25 mouse cellular contexts compared by ENCODE assay signal in genomic region chr11:61647110-61647910, GRCm38 (mm10). TPM values are rescaled to one million over a fixed set of nuclear protein-coding genes. Genes with fewer than 3 reads are reported as not detected.
DNase-seq lines count a peak whose midpoint lies in the region; ATAC-seq and TF ChIP-seq lines count a peak whose summit lies in the region.
"Had no signal": no experiment of that assay in that cellular context is flagged by ENCODE, and none has a peak within 500 bp of the region (broad histone marks: within the 10 kb centered on the region; RNA-seq: fewer than 3 reads in every experiment).

No protein-coding gene starts in this region.

- ATAC-seq in inflammation-experienced regulatory T-cells, adult 6 months, result peak; percentile 64
- ATAC-seq: forebrain, embryonic 14.5 days; intestine, postnatal 0 days; liver, postnatal 0 days; midbrain, embryonic 15.5 days had no signal

- TF ChIP-seq RAD21 in CH12.LX (IDR thresholded peaks at IDR 0.05; ENCODE audit: low read depth, low read length), result no peak; the same call in 1 of the 2 replicates

- peaks cover 3% of the 10 kb centered on the region for H3K79me2 ChIP-seq in CH12.LX (replicated peaks; ENCODE audit: control insufficient read depth, extremely low read depth, insufficient read depth, poor library complexity, severe bottlenecking)

- intact Hi-C loops in left cerebral cortex, postnatal 4 days (cut with DNase I), result no loop called here

- no peaks in the 10 kb centered on the region for H3K27me3 ChIP-seq in CH12.LX (replicated peaks)
- H3K27me3 ChIP-seq: hindbrain, embryonic 15.5 days; limb, embryonic 15.5 days; midbrain, embryonic 15.5 days had no signal

- dilution Hi-C loops in CH12.LX (cut with MboI; ENCODE audit: extremely low pct_ligation_motif_present, extremely low pct_unique_long_range_greater_than_20kb, low sequenced_read_pairs), result no loop called here

- no peak for TF ChIP-seq CTCF in CH12.LX (conservative IDR thresholded peaks at IDR 0.05 in 1 of 2, IDR thresholded peaks at IDR 0.05 in 1 of 2; ENCODE audit: low read depth in 2 of 2, low read length in 2 of 2)

- H3K27ac ChIP-seq in CH12.LX (ENCODE audit: insufficient read depth, low read depth), result peak overlapping the region; percentile 100
- H3K27ac ChIP-seq: heart, adult 2 months; hindbrain, embryonic 15.5 days; kidney, postnatal 0 days; limb, embryonic 15.5 days; midbrain, embryonic 15.5 days had no signal

- H3K4me1 ChIP-seq in CH12.LX (ENCODE audit: control insufficient read depth in 1 of 2, insufficient read depth in 2 of 2), result peaks cover 53 to 92% of the 10 kb centered on the region in 2 experiments
- H3K4me1 ChIP-seq: hindbrain, embryonic 15.5 days; midbrain, embryonic 15.5 days had no signal

- H3K4me2 ChIP-seq in CH12.LX (ENCODE audit: insufficient read depth, low read depth, poor library complexity, severe bottlenecking), result peak overlapping the region; percentile 52
- H3K4me2 ChIP-seq: hindbrain, embryonic 15.5 days; limb, embryonic 15.5 days; midbrain, embryonic 15.5 days had no signal

- peak; percentile 98 for TF ChIP-seq EP300 in CH12.LX (IDR thresholded peaks at IDR 0.05; ENCODE audit: low read length)

- peak overlapping the region in 1 of 3 experiments; percentile 9 for H3K4me3 ChIP-seq in CH12.LX (replicated peaks in 1 of 3; ENCODE audit: low read depth in 2 of 3, low read length in 2 of 3, poor library complexity in 1 of 3)
- H3K4me3 ChIP-seq: heart, adult 2 months; hindbrain, embryonic 15.5 days; limb, embryonic 15.5 days; megakaryocyte, embryonic 14.5 days; midbrain, embryonic 15.5 days; myocyte had no signal

- no peaks in the 10 kb centered on the region for H3K9me3 ChIP-seq in CH12.LX (replicated peaks; ENCODE audit: low read length)
- H3K9me3 ChIP-seq: hindbrain, embryonic 15.5 days; limb, embryonic 15.5 days; megakaryocyte, embryonic 14.5 days; midbrain, embryonic 15.5 days had no signal

- in situ Hi-C loops in CH12.LX (cut with MboI; ENCODE audit: low pct_ligation_motif_present, low pct_unique_long_range_greater_than_20kb, low sequenced_read_pairs), result no loop called here

- TF ChIP-seq POLR2A in CH12.LX (IDR thresholded peaks at IDR 0.05; ENCODE audit: low read depth, low read length), result peak; percentile 63

- DNase-seq in spleen, postnatal 36 days (ENCODE audit: low spot score in 2 of 2), result peak; percentile 79 to 86
- no peak for DNase-seq in spleen, adult 12 weeks (ENCODE audit: low spot score)
- peak; percentile 99 for DNase-seq in CH12.LX (ENCODE audit: extremely low read depth)
- DNase-seq in left cerebral cortex, postnatal 4 days, result no peak
- no peak for DNase-seq in adrenal gland, adult (ENCODE audit: inconsistent age in 2 of 2, low spot score in 1 of 2)
- DNase-seq in embryo, embryonic 9.5 days (ENCODE audit: extremely low spot score), result no peak
- DNase-seq: cerebellum, adult 8-10 months; gastrocnemius, postnatal 14 days; heart, adult 2 months; heart, postnatal 36 days; liver, postnatal 0 days; lung, postnatal 14 days; right cerebral cortex, postnatal 25 days; thymus, postnatal 36 days had no signal

- peak overlapping the region; percentile 78 for H3K9ac ChIP-seq in CH12.LX (ENCODE audit: insufficient read depth, low read depth)
- H3K9ac ChIP-seq: hindbrain, embryonic 15.5 days; limb, embryonic 15.5 days; liver, postnatal 0 days; midbrain, embryonic 15.5 days had no signal

- H3K36me3 ChIP-seq in CH12.LX (replicated peaks in 1 of 2; ENCODE audit: control insufficient read depth in 1 of 2, insufficient read depth in 1 of 2, low read length in 1 of 2), result no peaks in the 10 kb centered on the region
- H3K36me3 ChIP-seq: hindbrain, embryonic 15.5 days; limb, embryonic 15.5 days; midbrain, embryonic 15.5 days had no signal

TF ChIP-seq in CH12.LX, 34 proteins besides CTCF, POLR2A, EP300 and RAD21:
- peak; percentile 85 for TF ChIP-seq JUN (IDR thresholded peaks at IDR 0.05; ENCODE audit: insufficient read depth, low read depth, low read length)
- peak; percentile 96 for TF ChIP-seq ETS1 (conservative IDR thresholded peaks at IDR 0.05; ENCODE audit: low read depth, low read length)
- TF ChIP-seq MYC (IDR thresholded peaks at IDR 0.05; ENCODE audit: low read depth, low read length), result peak; percentile 93
- TF ChIP-seq KAT2A (IDR thresholded peaks at IDR 0.05; ENCODE audit: insufficient replicate concordance, low read length), result no peak
- TF ChIP-seq USF1 (IDR thresholded peaks at IDR 0.05; ENCODE audit: low read depth, low read length), result peak; percentile 55
- TF ChIP-seq POLR2AphosphoS2 (IDR thresholded peaks at IDR 0.05; ENCODE audit: low read depth, low read length), result no peak; the same call in 1 of the 2 replicates
- TF ChIP-seq USF2 (conservative IDR thresholded peaks at IDR 0.05; ENCODE audit: low read depth, low read length), result no peak
- TF ChIP-seq NELFE (IDR thresholded peaks at IDR 0.05; ENCODE audit: low read depth, low read length), result peak; percentile 66
- peak; percentile 86 for TF ChIP-seq MAX (IDR thresholded peaks at IDR 0.05; ENCODE audit: low read length)
- no peak for TF ChIP-seq HCFC1 (IDR thresholded peaks at IDR 0.05; ENCODE audit: low read depth, low read length)
- TF ChIP-seq CHD1 (IDR thresholded peaks at IDR 0.05; ENCODE audit: low read depth, low read length), result peak; percentile 91
- 0 out of 2 replicates have a peak, but pooled peaks have one; percentile 30 for TF ChIP-seq ELF1 (IDR thresholded peaks at IDR 0.05; ENCODE audit: low read depth, low read length)
- TF ChIP-seq ZNF384 (IDR thresholded peaks at IDR 0.05; ENCODE audit: low read depth, low read length), result no peak
- peak; percentile 87 for TF ChIP-seq JUND (conservative IDR thresholded peaks at IDR 0.05; ENCODE audit: low read depth, low read length)
- peak; percentile 67; the same call in 1 of the 2 replicates for TF ChIP-seq MXI1 (IDR thresholded peaks at IDR 0.05; ENCODE audit: low read depth, low read length)
- TF ChIP-seq CHD2 (IDR thresholded peaks at IDR 0.05; ENCODE audit: low read length), result peak; percentile 66
- TF ChIP-seq MAFK (IDR thresholded peaks at IDR 0.05; ENCODE audit: insufficient replicate concordance, low read length), result peak; percentile 58; the same call in 1 of the 2 replicates
- TF ChIP-seq ZKSCAN1 (IDR thresholded peaks at IDR 0.05; ENCODE audit: borderline replicate concordance, low read depth, low read length), result no peak
- peak; percentile 90 for TF ChIP-seq IRF4 (IDR thresholded peaks at IDR 0.05; ENCODE audit: low read depth, low read length)
- TF ChIP-seq RCOR1 (conservative IDR thresholded peaks at IDR 0.05; ENCODE audit: low read depth, low read length), result no peak
- TF ChIP-seq NRF1 (IDR thresholded peaks at IDR 0.05; ENCODE audit: low read depth, low read length), result no peak; the same call in 1 of the 2 replicates
- peak; percentile 50; the same call in 1 of the 2 replicates for TF ChIP-seq E2F4 (IDR thresholded peaks at IDR 0.05; ENCODE audit: insufficient replicate concordance, low read depth, low read length)
- no peak for TF ChIP-seq ZMIZ1 (IDR thresholded peaks at IDR 0.05; ENCODE audit: low read depth, low read length)
- TF ChIP-seq ZC3H11A (IDR thresholded peaks at IDR 0.05; ENCODE audit: low read depth, low read length), result no peak
- peak; percentile 90; the same call in 1 of the 2 replicates for TF ChIP-seq SIN3A (IDR thresholded peaks at IDR 0.05; ENCODE audit: low read length)
- 0 out of 2 replicates have a peak, but pooled peaks have one; percentile 1 for TF ChIP-seq SMC3 (IDR thresholded peaks at IDR 0.05; ENCODE audit: low read depth, low read length)
- TF ChIP-seq BHLHE40 (IDR thresholded peaks at IDR 0.05; ENCODE audit: low read depth, low read length), result peak; percentile 88
- peak; percentile 99 for TF ChIP-seq MEF2A (IDR thresholded peaks at IDR 0.05; ENCODE audit: borderline replicate concordance, low read depth, low read length)
- TF ChIP-seq PAX5 (IDR thresholded peaks at IDR 0.05; ENCODE audit: low read length), result no peak
- TF ChIP-seq MAZ (IDR thresholded peaks at IDR 0.05; ENCODE audit: low read depth, low read length), result peak; percentile 82; the same call in 1 of the 2 replicates
- peak; percentile 98 for TF ChIP-seq TCF12 (IDR thresholded peaks at IDR 0.05; ENCODE audit: low read depth, low read length)
- peak; percentile 42; the same call in 1 of the 2 replicates for TF ChIP-seq UBTF (IDR thresholded peaks at IDR 0.05; ENCODE audit: low read depth, low read length)
- TF ChIP-seq GABPA (IDR thresholded peaks at IDR 0.05; ENCODE audit: insufficient replicate concordance, low read depth, low read length), result no peak
- peak; percentile 92 for TF ChIP-seq TBP (conservative IDR thresholded peaks at IDR 0.05; ENCODE audit: low read depth, low read length)

RNA-seq across cellular contexts. Expression of gene Grap, which starts 5.8 kb away (rescaled TPM):
- total RNA-seq in CH12.LX (2012; rRNA removed), result 379 and 412 TPM in 2 replicates
- total RNA-seq in CH12.LX (2014; rRNA removed), result 264 and 274 TPM in 2 replicates
- polyA plus RNA-seq in CH12.LX (2012; ENCODE audit: insufficient read length, low read depth), result 280 and 294 TPM in 2 replicates
- 100 to 1,000 TPM; 180 to 210 (median 192) TPM for polyA plus RNA-seq in inflammation-experienced regulatory T-cells, adult 6 months (2017; shearing (Covaris generic))
- 1 to 10 TPM; 5.8 to 6.1 TPM for total RNA-seq in left cerebral cortex, postnatal 4 days (2021)

RNA-seq across cellular contexts. Expression of gene Fam83g, which starts 36.6 kb away (rescaled TPM):
- total RNA-seq in CH12.LX (2012; rRNA removed), result 50.4 and 63.7 TPM in 2 replicates
- 17.2 and 19.2 TPM in 2 replicates for total RNA-seq in CH12.LX (2014; rRNA removed)
- 17.8 and 19.1 TPM in 2 replicates for polyA plus RNA-seq in CH12.LX (2012; ENCODE audit: insufficient read length, low read depth)
- under 1 TPM; 0.19 to 0.57 (median 0.19) TPM for polyA plus RNA-seq in inflammation-experienced regulatory T-cells, adult 6 months (2017; shearing (Covaris generic))
- total RNA-seq in left cerebral cortex, postnatal 4 days (2021), result under 1 TPM in 1 of 2 experiments, not detected in 1; 0.12 TPM
- total RNA-seq: common myeloid progenitor, adult 5-6 weeks; left cerebral cortex, postnatal 25 days had no signal
- polyA plus RNA-seq: myocyte had no signal

Comparison
In these comparisons a context has a peak if more than half of its experiments do, and no peak if none do; other contexts are left out.
1. DNase-seq: peak in spleen, postnatal 36 days (2 of 2) and CH12.LX (single experiment); none in spleen, adult 12 weeks (single experiment), left cerebral cortex, postnatal 4 days (single experiment), adrenal gland, adult (0 of 2) and embryo, embryonic 9.5 days (single experiment).
2. RNA of gene Grap, which starts 5.8 kb away (total RNA-seq): 264 to 412 TPM in CH12.LX; 5.8 to 6.1 TPM in left cerebral cortex, postnatal 4 days; every median in the first group is over 10 times any median in the second.
3. RNA of gene Fam83g, which starts 36.6 kb away (total RNA-seq): 17.2 to 63.7 TPM in CH12.LX; 0.12 TPM in left cerebral cortex, postnatal 4 days; every median in the first group is over 10 times any median in the second.